Mouse (Mus musculus): ENCODE measurements around the gene Pfn1.

The Pfn1 gene

DNA sequence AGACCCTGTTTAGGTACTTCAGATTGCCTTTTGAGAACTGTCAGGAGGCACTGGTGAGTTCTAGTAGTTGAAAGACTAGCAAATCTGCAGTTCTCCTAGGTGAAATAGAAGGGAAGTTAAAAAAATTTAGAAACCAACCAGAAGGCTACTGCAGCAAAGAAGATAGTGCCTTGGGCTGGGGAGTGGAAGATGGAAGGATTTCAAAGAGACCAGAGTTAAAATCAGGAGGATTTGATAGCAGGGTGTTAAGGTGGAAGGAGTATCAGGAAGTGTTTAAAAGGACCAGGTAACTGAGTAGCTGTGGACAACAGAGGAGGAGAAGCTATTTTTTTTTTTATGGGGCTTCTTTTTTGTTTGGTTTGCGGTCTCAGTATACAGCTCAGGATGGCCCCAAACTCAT lies 16.7 kb downstream of the Pfn1 start:
- DNase-seq (ENCODE audit: low spot score) = no peak

DNA sequence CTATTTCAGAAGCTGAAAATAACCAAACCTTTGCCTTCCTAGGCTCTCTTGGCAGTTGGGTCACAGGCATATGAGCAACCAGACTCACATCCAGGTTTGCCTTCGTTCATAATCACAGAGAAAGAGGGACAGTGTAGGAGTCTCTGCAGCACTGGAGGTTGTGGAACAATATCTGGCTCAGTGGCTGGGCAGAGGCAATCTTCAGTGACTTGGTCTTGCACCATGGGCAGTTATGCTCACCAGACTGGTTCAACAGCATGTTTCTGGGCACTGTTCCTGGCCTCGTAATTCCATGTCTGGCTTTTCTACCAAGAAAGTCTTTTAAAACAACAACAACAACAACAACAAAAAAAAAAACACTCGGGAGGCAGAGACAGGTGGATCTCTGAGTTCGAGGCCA lies 18.8 kb downstream of the Pfn1 start:
- DNase-seq (ENCODE audit: low spot score) = no peak

GRCm38 (mm10) chr11:70630129-70630528 lies 24.3 kb downstream of the Pfn1 start:
- DNase-seq (ENCODE audit: low spot score) = no peak

DNA sequence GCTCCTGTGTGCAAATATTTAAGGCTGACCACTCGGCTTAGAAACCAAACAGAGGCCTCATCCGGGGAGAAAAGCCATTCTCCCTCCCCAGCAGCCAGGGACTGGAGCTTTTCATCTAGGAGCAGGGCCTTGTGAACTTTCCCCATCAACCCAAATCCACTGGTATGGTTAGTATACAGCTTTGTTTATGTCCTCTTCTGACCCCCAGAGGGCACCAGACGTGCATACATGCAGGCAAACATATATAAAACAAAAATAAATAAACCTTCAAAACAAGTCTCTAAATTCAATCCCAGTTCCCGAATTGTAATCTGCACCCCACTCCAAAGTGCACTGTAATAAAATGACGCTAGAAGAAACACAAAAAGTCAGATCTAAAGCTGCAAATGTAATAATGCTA lies 24.9 kb downstream of the Pfn1 start:
- no peak for DNase-seq (ENCODE audit: low spot score)

DNA sequence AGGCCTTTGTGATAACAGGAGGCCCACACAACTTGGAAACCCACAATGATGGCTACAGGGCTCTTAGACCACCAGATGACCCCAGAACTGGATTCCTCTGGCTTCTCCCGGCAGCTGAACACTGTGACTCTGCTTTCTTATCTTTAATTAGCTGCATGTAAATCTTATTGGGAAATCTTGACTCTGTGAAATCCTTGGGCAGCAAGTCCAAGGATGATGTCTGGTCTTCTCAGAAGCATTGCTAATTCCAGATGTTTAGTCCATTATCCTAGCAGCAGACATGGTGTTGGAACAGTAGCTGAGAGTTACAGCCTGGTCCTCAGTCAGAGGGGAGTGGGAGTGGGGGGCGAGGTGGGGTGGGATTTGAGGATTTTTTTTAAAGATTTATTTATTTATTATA lies 26.0 kb downstream of the Pfn1 start:
- DNase-seq (ENCODE audit: low spot score) = no peak

DNA sequence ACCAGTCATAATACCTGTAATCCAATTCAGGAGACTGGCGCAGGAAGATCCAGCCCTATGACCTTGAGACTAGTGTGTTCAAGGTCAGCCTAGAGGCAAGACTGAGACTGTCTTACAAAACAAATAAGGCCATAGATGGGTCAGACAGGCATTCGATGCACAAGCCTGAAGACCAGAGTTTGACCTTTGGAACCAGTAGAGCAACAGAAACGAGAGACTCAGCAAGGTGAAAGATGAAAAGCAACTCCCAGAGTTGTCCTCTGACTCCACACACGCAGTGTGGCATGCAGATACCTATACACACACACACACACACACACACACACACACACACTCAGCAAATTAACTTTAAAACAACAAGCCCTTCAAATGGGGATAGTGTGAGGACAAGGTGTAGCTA lies 27.6 kb downstream of the Pfn1 start:
- no peak for DNase-seq (ENCODE audit: low spot score)

- DNase-seq (ENCODE audit: low spot score) = peak; percentile 62
Observed at GRCm38 (mm10) chr11:70625473-70625872, 29.0 kb downstream of the Pfn1 start.

DNA sequence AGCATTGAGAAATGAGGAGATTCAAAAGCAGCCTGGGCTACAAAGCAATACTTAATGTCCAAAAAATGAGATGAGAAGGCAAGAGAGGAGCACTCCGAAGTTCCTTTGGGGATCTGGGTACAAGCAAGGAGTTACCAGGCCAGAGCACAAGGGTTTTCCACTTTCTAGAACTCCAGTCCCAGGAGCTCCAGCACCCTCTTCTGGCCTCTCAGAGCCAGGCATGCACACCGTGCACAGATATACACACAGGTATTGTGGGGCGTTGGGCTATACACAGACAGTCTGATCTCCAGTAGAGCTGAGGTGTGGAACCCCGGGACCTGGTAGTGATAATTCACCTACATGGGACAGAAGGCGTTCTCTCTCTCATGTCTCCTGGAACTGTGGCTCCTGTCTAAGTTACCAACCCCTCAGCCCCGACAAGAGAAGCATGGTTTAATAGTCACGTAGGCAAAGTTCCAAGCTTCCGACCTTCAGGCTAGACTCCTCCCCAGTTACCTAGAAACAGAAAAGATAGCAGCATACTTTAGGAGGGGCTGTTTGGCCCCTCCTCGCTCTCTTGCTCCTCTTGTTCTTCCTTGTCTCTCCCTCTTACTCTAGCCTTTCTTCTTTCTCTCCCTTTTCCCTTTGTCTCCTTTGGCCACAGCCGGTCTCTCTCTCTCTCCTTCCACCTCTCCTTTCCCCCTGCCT lies 31.2 kb downstream of the Pfn1 start:
- DNase-seq (ENCODE audit: low spot score) = no peak

DNA sequence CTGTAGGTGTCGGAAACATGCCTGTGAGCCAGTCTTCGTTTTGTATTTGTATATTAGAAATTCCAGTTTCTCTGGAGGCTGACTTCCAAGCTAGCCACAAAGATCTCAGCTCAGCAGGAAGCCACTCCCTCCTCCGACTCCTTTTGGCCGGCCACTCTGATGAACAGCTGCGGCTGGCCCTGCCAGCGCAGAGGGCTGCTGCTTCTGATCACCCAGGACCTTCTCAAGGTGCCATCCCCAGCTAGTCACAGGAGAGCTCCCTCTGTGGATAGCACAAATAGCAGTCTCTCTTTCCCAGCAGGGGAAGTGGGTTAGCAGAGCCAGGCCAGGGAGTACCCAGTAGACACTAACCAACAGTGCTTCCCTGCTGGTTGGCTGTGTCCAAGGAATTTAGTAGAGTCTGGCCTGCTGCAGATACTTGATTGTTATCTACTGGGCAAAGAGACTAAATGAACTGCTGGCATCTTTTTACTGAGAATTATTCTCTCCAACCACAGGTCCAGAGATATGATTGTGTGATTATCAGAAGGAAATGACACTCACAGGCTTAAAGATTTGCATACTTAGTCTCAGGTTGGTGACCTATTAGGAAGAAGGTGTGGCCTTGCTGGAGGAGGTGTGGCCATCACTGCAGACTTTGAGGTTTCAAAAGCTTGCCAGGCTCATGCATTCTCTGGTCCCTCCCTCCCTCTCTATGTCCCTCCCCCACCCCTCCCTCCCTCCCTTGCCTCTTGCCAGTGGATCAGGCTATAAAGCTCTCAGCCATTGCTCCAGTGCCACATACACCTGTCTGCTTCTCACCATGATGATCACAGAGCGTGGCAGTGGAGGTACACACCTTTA lies 32.3 kb downstream of the Pfn1 start:
- DNase-seq (ENCODE audit: low spot score) = no peak

- no peak for DNase-seq (ENCODE audit: low spot score)
Observed at GRCm38 (mm10) chr11:70619101-70619500, 35.3 kb downstream of the Pfn1 start, which contains the start of gene Chrne. TSS of gene Chrne (minus strand) at chr11:70619216.

GRCm38 (mm10) chr11:70615516-70616093 lies 38.8 kb downstream of the Pfn1 start, which contains the start of gene 4930544D05Rik:
TSS of gene 4930544D05Rik (plus strand) at chr11:70615848.
- no peak for DNase-seq (ENCODE audit: low spot score)

DNA sequence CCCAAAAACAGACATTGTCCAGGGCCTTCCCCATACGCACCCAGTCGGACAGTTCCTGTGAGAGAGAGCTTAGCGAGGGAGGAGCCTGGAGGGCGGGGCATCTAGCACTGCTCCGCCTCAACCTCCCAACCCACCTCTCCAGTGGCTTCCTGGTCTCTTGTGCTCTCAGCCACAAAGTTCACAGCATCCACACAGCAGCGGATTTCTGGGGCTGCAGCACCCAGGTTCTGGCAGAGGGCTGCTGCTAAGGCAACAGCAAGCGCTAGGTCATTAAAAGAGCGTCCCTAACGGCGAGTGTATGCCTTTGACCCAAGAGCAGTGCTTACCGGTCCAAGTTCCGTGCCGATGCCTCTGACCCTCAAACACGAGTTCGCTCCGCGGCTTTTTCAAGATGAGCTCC lies 39.4 kb downstream of the Pfn1 start:
- DNase-seq (ENCODE audit: low spot score) = peak; percentile 66

DNA sequence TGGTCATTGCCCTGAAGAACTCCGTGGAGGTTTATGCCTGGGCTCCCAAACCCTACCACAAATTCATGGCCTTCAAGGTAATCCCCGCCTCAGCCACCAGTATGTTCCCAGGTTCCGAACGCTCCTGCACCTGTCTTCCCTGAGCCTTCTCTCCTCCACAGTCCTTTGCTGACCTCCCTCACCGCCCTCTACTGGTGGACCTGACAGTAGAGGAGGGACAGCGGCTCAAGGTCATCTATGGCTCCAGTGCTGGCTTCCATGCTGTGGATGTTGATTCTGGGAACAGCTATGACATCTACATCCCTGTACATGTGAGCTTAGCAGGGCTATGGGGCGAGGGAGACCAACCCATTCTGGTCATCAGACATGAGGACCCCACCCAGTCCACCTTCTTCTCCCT lies 41.9 kb downstream of the Pfn1 start:
- DNase-seq (ENCODE audit: low spot score) = no peak

- DNase-seq (ENCODE audit: low spot score) = no peak
Observed at GRCm38 (mm10) chr11:70610752-70611151, 43.7 kb downstream of the Pfn1 start.

DNA sequence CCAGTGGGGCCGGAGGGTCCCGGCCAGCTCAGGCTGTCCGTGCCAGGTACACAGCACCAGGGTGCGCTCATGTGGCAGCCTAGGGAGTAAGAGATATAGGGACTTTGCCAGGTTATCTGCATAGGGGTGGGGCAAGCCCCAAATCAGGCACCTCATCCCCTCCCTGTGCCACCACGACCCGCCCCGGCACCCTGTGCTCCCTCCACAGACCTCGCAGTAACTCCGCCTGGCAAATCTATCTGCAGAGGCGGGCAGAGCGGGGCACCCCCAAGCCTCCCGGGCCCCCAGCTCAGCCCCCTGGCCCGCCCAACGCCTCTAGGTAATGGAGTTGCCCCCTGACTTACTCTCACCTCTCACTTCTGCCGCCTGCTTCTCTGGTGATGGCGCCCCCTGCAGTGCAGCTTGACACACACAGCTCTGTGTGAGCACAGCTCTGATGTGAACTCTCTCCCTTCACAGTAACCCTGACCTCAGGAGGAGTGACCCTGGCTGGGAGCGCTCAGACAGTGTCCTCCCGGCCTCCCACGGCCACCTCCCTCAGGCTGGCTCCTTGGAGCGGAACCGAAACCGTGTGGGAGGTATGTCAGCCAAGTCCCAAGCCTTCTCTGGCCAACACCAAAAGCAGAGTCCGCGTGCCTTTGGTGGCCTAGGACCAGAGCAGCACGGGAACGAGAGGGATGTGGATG lies 45.9 kb downstream of the Pfn1 start:
- DNase-seq (ENCODE audit: low spot score) = no peak

DNA sequence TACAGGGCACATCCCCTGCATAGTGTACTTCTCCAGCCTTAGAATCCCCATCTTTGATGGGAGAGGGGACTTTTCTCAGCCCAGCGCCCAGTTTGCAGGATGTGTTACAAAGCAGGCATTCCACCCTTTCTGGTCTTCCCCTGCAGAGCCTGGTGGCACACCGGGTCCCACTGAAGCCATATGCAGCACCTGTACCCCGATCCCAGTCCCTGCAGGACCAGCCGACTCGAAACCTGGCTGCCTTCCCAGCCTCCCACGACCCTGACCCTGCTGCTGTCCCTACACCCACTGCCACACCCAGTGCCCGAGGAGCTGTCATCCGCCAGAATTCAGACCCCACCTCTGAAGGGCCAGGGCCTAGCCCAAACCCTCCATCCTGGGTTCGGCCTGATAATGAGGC lies 46.8 kb downstream of the Pfn1 start:
- no peak for DNase-seq (ENCODE audit: low spot score)

DNA sequence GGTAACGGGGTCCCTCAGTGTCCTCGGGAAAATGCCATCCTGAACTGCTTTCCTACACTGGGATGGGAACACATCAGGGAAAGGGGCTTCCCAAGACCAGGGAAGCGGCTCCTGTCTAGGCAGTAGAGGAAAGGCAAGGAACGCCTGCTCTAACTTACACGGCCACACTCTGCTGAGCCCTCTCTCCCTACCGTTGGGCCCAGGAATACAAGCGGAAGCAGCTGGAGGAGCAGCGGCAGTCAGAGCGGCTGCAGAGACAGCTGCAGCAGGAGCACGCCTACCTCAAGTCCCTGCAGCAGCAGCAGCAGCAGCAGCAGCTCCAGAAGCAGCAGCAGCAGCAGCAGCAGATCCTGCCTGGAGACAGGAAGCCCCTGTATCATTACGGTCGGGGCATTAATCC lies 47.7 kb downstream of the Pfn1 start:
- no peak for DNase-seq (ENCODE audit: low spot score)

DNA sequence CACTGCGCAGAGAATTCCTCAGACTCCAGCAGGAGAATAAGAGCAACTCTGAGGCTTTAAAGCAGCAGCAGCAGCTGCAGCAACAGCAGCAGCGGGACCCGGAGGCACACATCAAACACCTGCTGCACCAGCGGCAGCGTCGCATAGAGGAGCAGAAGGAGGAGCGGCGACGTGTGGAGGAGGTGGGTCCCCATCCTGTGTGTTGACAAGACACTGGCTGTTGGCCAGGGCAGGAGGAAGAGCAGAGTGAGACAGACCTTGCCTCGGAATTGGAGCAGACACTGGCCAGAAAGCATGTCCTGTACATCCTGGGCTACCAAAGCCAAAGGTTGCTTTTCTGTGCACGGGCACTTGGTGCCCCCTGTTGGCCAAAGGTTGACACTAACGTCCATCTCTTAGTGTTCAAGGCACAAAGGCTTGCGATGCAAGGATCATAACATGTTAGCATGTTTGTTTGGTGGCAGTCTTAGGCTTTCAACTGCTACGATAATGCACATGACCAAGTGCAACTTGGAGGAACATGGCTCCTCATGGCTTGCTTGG lies 49.3 kb downstream of the Pfn1 start:
- DNase-seq (ENCODE audit: low spot score) = peak; percentile 69

Data from c-Kit-positive CD71-positive TER-119-positive erythroid progenitor cells, embryonic 14.5 days (primary cell).